8 mouse cellular contexts compared by ENCODE assay signal in genomic region chr11:60931869-60932481, GRCm38 (mm10). TPM values are rescaled to one million over a fixed set of nuclear protein-coding genes. Genes with fewer than 3 reads are reported as not detected.
DNase-seq lines count a peak whose midpoint lies in the region; ATAC-seq and TF ChIP-seq lines count a peak whose summit lies in the region.

Gene Map2k3 (plus strand): TSS chr11:60932033.

- ATAC-seq in embryonic facial prominence, embryonic 13.5 days (ENCODE audit: insufficient number of reproducible peaks, insufficient read depth, low FRiP score, low TSS enrichment, low read depth) = peak; percentile 91
- ATAC-seq in limb, embryonic 13.5 days (ENCODE audit: low FRiP score, low read depth) = peak; percentile 95
- ATAC-seq in midbrain, embryonic 16.5 days = peak; percentile 96

- WGBS in embryonic facial prominence, embryonic 13.5 days = under 1% methylated on average over 59 of the region's 59 CpGs
- WGBS in heart, adult 2 months = under 1% methylated on average over 58 of the region's 59 CpGs
- under 1% methylated on average over 59 of the region's 59 CpGs for WGBS in limb, embryonic 13.5 days
- under 1% methylated on average over 55 of the region's 59 CpGs for whole genome bisulfite sequencing in midbrain, embryonic 16.5 days

- peaks cover 8% of the 10 kb centered on the region for H3K79me2 ChIP-seq in heart, adult 2 months (replicated peaks; ENCODE audit: control insufficient read depth, insufficient read depth, low read length)

- peak within 1 kb of the TSS; percentile 90 for H3K9ac ChIP-seq in embryonic facial prominence, embryonic 13.5 days
- H3K9ac ChIP-seq in heart, adult 2 months (ENCODE audit: low read depth, low read length) = peak within 1 kb of the TSS; percentile 97
- H3K9ac ChIP-seq in limb, embryonic 13.5 days = peak within 1 kb of the TSS; percentile 89
- H3K9ac ChIP-seq in midbrain, embryonic 16.5 days (ENCODE audit: low read depth, low read length) = peak within 1 kb of the TSS; percentile 82

- H3K27ac ChIP-seq in embryonic facial prominence, embryonic 13.5 days = peak within 1 kb of the TSS; percentile 65
- peak within 1 kb of the TSS; percentile 94 for H3K27ac ChIP-seq in heart, adult 2 months
- H3K27ac ChIP-seq in limb, embryonic 13.5 days = peak within 1 kb of the TSS; percentile 55; the same call in 1 of the 2 replicates
- H3K27ac ChIP-seq in midbrain, embryonic 16.5 days (ENCODE audit: low read length) = peak within 1 kb of the TSS; percentile 72

- peak; percentile 31 for TF ChIP-seq CTCF in heart, adult 2 months (IDR thresholded peaks at IDR 0.05)

- H3K9me3 ChIP-seq in embryonic facial prominence, embryonic 13.5 days = no peaks in the 10 kb centered on the region
- H3K9me3 ChIP-seq in limb, embryonic 13.5 days = no peaks in the 10 kb centered on the region
- H3K9me3 ChIP-seq in midbrain, embryonic 16.5 days (replicated peaks; ENCODE audit: control insufficient read depth, low read length, poor library complexity, severe bottlenecking) = no peaks in the 10 kb centered on the region

- peak; percentile 95 for DNase-seq in 3134 (ENCODE audit: extremely low read depth, insufficient read length, low spot score)
- peak; percentile 98 for DNase-seq in adrenal gland, postnatal 36 days
- DNase-seq in heart, adult 2 months = peak; percentile 96 to 98
- peak; percentile 97 for DNase-seq in kidney, adult 8-10 months
- peak; percentile 95 to 99 for DNase-seq in spleen, postnatal 10 days (ENCODE audit: low spot score in 2 of 2)

- H3K27me3 ChIP-seq in embryonic facial prominence, embryonic 13.5 days = no peaks in the 10 kb centered on the region
- H3K27me3 ChIP-seq in heart, adult 2 months (ENCODE audit: control insufficient read depth, insufficient read depth, low read length) = no peaks in the 10 kb centered on the region
- 0 out of 2 replicates have a peak, but pooled peaks cover 10% of the 10 kb centered on the region for H3K27me3 ChIP-seq in limb, embryonic 13.5 days
- no peaks in the 10 kb centered on the region for H3K27me3 ChIP-seq in midbrain, embryonic 16.5 days (ENCODE audit: control insufficient read depth, insufficient read depth, low read depth, low read length)

- H3K36me3 ChIP-seq in embryonic facial prominence, embryonic 13.5 days = 0 out of 2 replicates have a peak, but pooled peaks cover 2% of the 10 kb centered on the region
- peaks cover 3% of the 10 kb centered on the region; the same call in 1 of the 2 replicates for H3K36me3 ChIP-seq in heart, adult 2 months (ENCODE audit: control insufficient read depth, insufficient read depth, low read length)
- H3K36me3 ChIP-seq in limb, embryonic 13.5 days = peaks cover 6% of the 10 kb centered on the region; the same call in 1 of the 2 replicates
- no peaks in the 10 kb centered on the region for H3K36me3 ChIP-seq in midbrain, embryonic 16.5 days (ENCODE audit: control insufficient read depth, insufficient read depth, low read length)

- peaks cover 63% of the 10 kb centered on the region for H3K4me1 ChIP-seq in embryonic facial prominence, embryonic 13.5 days
- H3K4me1 ChIP-seq in heart, adult 2 months (ENCODE audit: control insufficient read depth, insufficient read depth, low read length) = peaks cover 31% of the 10 kb centered on the region
- H3K4me1 ChIP-seq in limb, embryonic 13.5 days = peaks cover 36% of the 10 kb centered on the region
- peaks cover 28% of the 10 kb centered on the region for H3K4me1 ChIP-seq in midbrain, embryonic 16.5 days (ENCODE audit: control insufficient read depth, insufficient read depth, low read length)

- TF ChIP-seq EP300 in heart, adult 2 months (IDR thresholded peaks at IDR 0.05; ENCODE audit: insufficient read depth, low read depth, low read length) = no peak

- intact Hi-C loops in heart, adult 2 months (cut with DNase I) = loop anchor here (2.0 to 10.0 kb wide), 3 partner anchors 17 to 475 kb away; partner anchors contain the start of genes Natd1 and Usp22

- peak within 1 kb of the TSS; percentile 94 for H3K4me3 ChIP-seq in embryonic facial prominence, embryonic 13.5 days
- H3K4me3 ChIP-seq in heart, adult 2 months = peak within 1 kb of the TSS; percentile 86
- H3K4me3 ChIP-seq in limb, embryonic 13.5 days = peak within 1 kb of the TSS; percentile 85
- H3K4me3 ChIP-seq in midbrain, embryonic 16.5 days (ENCODE audit: low read depth, low read length) = peak within 1 kb of the TSS; percentile 80

- peak within 1 kb of the TSS; percentile 91 for H3K4me2 ChIP-seq in embryonic facial prominence, embryonic 13.5 days
- H3K4me2 ChIP-seq in limb, embryonic 13.5 days (replicated peaks) = peak within 1 kb of the TSS; percentile 87
- H3K4me2 ChIP-seq in midbrain, embryonic 16.5 days (ENCODE audit: low read length) = peak within 1 kb of the TSS; percentile 83

- TF ChIP-seq POLR2A in heart, adult 2 months (IDR thresholded peaks at IDR 0.05; ENCODE audit: insufficient read depth, low read depth, low read length) = peak; percentile 88

RNA-seq across cellular contexts. Expression of gene Map2k3, which starts in this region (rescaled TPM):
- 100 to 1,000 TPM in 1 of 2 experiments, 10 to 100 TPM in 1; 86.9 to 151 TPM for total RNA-seq in adrenal gland, postnatal 36 days (2021)
- polyA plus RNA-seq in embryonic facial prominence, embryonic 13.5 days (2015; fragmentation: Nextera tagmentation; extraction: Ambion mirVana) = 92.1 and 92.2 TPM in 2 replicates
- 10 to 100 TPM; 71.1 to 79.3 TPM for total RNA-seq in heart, adult 2 months (2021)
- 56.5 and 56.7 TPM in 2 replicates for polyA plus RNA-seq in heart, adult 2 months (2012; rRNA removed)
- 87.6 and 93.3 TPM in 2 replicates for polyA plus RNA-seq in limb, embryonic 13.5 days (2015; fragmentation: Nextera tagmentation; extraction: Ambion mirVana)
- polyA plus RNA-seq in midbrain, embryonic 16.5 days (2015; fragmentation: Nextera tagmentation; extraction: Ambion mirVana) = 27.1 and 29.5 TPM in 2 replicates

Comparison
In these comparisons a context has a peak if more than half of its experiments do, and no peak if none do; other contexts are left out.
1. Peak in every context shown above with its lines: DNase-seq, ATAC-seq, H3K4me3 ChIP-seq and H3K27ac ChIP-seq.